Mouse (Mus musculus) heart, postnatal 14 days (tissue): ENCODE measurements at regions not wholly inside any gene's neighbourhood (a gene's known extent, or its start where the extent isn't known, plus 50 kb on each side); places are given as distances from the start of the nearest gene placed in this dataset.

Experiments used
- DNase-seq, 2 experiments: peaks; one replicate each; pipeline ENCODE4 v3.0.0; 2021 to 2022
- intact Hi-C: fragments of 180-260 bp; cut with DNase I; formaldehyde crosslinking; loops from one replicate; pipeline ENCODE4 v1.15.1; 2025

DNA sequence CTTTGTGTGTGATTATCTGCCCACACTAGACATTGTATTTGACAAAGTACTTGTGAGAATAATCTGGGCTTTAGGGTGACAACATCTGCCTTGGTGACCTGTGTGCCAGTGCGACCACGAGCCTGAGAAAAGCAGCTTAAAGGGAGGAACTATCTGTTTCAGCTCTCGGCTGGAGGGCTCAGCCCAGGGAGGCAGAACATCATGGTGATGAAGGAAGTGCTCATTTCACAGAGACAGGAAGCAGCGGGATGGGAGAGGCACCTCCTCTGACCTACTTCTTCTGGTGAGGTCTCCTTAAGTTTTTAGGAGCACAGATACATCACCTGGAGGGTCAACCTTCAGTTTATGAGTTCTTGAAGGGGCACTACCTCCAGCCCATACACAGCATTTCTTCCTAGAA lies 89.8 kb downstream of the Kif26a start:
- intact Hi-C loops = no loop called here
- DNase-seq = no peak

DNA sequence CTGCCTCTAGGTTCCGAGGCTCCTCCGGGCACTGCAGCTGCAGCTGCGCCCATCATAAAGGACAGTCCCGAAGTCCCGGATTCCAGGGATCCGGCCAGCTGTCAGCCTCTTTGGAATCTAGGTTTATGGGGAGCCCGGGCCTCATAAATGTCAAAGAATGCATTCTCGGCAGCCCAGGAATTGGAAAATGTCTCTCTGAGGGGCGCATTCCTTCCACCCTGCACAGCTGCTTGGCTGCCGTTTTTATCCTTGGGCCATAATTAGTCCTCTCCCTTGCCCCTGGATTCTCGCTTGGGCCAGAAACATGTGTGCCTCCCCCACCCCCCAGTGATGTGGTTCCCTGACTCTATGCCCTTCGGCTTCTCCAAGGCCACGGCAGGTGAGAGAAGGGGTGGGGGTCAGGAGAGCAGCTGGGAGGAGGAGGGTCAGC lies 91.1 kb downstream of the Kif26a start:
- no peak for DNase-seq
- intact Hi-C loops = no loop called here

DNA sequence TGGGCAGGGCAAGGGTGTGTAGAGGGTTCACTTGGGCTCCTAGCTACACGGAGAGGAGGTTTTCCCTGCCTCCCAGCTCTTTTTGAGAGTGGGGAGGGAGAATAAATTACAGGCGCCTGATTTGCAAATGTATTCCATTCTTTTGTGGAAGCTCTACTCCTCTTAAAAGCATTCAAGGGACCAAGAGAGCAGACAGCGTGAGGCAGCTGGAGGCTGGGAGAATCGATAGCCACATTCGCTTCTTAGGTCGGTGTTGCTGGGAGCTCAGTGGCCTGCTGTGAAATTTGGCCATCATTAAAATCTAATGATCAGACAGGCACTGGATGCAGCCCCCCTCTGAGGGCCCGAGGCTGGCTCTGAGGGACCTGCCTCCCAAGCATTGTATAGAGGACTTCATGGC lies 92.8 kb downstream of the Kif26a start:
- intact Hi-C loops = no loop called here

DNA sequence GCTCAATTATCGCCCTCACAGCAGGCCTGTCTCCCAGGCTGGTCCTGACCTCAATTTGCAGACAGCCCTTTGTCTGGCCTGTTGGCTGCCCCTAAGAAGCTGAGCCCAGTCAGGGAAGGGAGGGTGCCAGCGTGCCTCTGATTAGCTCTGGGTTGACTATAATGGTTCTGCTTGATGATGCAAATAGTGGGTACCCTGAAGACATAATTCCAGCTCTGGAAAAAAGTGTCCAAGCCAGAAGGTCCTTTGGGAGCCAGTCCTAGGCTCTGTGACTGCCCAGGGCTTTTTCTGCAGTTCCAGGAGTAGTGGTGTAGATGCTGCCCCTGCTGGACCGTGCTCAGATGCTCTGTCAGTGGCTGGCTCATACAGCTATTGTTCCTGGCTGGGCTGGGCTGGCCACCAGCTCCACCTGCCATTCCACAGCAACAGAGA lies 95.7 kb downstream of the Kif26a start:
- DNase-seq = no peak
- intact Hi-C loops = no loop called here

More for the DNA sequence above, 92.8 kb downstream of the Kif26a start:
- DNase-seq = no peak

DNA sequence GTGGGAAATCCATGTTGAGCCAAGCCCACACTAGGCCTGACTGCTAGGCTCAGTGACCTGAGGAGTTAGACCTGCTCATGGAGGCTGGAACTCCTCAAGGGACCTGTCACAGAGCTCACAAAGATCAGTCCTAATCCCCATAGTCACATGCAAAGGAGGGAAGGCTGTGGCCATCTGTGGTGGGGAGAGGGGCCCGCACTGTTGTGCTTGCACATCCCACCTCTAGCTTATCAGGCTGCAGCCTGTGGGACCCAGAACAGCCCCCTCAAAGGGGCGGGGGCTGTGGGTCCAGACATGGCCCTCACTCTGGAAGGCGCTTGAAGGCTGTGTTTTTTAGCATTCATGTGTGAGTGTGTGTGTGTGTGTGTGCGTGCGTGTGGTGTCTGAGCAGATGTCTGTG lies 97.2 kb downstream of the Kif26a start:
- intact Hi-C loops = no loop called here
- DNase-seq = no peak

DNA sequence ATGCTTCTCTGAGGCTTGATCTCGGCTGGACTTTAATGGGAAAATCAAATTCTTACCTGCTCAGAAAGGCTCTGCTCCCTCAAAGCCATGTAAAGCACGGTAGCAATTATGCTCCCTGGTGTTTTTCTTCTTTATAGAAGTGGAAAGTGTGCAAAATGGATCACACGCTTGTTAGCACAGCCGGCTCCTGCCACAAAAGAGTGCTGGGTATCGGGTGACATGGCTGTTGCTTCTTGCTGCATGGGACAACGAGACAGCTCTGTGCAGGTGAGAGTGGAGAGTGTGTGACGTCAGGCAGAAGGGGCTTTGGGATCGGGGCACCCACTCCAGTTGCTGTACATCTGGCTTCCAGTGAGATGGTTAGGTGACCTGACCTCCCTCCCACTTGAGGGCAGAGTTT lies 104.9 kb downstream of the Kif26a start:
- no peak for DNase-seq
- intact Hi-C loops = no loop called here

DNA sequence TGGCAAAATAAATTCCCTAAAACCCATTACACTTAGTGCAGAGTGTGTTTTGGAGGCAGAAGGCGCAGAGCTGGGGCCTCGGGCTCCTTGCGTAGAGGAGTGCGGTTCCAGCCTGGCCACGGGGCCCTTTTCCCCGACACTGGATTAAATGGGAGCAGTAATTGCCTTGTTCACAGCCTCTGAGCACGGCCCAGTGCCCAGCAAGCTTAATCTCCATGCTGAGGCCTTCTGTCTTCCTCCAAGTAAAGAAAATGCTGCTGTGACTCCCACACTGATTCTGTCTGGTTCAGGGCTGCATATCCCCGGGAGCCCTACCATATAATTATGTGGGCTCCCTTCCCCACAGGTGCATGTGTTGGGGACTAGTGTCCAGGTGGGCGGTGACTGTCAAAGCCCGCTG lies 107.5 kb downstream of the Kif26a start:
- no peak for DNase-seq
- intact Hi-C loops = no loop called here

DNA sequence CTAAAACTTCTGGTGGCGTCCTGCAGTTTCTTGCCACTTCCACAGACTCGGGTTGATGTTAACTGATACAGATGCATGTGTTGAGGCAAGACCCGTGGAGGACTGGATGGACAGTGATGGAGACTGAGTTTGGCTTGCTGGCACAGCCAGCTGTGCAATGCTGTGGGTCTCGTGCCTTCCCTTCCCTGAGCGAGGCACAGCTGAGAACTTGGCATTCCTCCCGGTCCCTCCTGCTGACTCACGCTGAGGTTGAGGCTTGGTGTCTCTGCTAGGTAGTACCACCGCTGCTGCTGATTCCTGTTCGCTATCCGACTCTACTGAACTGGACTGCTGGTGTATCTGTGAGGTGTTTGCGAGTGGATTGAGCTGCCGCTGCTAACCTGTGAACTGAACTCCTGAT lies 109.2 kb downstream of the Kif26a start:
- intact Hi-C loops = no loop called here
- DNase-seq = peak; percentile 20 to 28

DNA sequence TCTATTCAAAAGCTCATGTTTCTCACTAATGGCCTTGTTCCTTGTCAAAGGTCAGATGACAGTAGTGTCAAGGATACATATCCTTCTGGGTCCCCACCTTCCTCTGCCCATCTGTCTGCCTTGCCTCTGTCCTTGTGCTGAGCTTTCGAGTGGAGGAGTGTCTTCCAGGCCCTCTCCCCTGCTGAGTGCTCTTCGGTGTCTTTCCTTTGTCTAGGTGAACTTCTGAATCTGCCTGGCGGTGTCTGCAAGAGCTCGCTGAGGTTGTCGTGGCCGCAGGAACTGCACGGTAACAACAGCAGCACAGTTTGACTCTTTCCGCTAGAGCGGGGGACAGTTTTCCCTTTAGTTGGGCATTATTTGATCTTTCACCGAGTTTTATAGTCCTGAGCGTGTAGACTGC lies 111.7 kb downstream of the Kif26a start:
- no peak for DNase-seq
- intact Hi-C loops = no loop called here

DNA sequence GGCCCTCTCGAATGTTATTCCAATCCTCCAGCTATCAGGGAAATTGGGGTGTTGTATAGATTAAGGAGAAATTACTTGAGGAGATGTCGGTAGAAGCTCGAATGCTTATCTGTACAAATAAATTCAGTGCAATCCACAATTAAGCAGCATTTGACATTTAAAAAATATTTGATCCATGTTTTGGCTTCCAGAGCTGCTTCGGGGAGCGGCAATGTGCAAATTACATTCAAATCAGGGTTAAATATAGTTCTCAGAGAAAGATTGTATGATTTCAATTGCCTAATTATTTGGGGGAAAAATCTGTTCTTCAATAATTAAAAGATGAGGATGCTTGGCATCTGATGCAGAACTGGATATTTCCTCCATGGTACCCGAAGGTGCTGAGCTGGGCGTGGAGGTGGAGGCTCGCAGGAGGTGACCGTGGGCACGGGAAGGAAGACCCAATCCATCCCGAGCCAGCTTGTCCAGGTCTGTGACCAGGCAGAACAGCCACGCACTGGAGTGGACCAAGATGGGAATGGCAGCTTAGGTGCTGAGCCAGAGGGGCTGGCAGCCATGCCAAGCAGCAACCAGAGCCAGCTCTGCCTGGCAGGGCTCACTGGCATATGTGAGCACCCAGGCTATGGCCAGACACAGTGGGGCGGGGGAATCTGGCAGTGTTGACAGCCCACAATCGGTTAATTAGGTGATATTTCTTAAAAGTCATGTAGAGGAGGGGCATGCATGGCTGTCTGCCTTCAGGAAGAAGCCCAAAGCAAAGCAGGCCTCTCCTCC lies 117.5 kb downstream of the Kif26a start:
- intact Hi-C loops = no loop called here
- peak; percentile 28 to 40 for DNase-seq

DNA sequence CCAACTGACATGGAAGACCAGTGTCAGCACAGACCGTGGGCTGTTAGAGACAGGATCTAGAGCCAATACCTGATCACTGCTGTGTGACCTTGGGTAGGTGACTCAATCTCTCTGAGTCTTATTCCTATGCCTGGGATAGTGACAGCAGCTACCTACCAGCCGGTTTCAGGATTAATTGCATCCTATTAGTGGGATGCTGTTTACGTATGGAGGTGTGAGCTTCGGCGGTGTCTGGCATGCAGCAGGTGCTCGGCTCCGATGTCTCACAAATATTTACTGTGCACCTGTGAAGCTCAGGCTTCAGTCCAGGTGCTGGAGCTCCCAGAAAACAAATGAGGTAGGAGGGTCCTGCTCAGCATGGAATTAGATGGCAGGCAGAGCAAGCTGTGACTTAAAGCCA lies 118.2 kb downstream of the Kif26a start:
- intact Hi-C loops = no loop called here
- DNase-seq = no peak

DNA sequence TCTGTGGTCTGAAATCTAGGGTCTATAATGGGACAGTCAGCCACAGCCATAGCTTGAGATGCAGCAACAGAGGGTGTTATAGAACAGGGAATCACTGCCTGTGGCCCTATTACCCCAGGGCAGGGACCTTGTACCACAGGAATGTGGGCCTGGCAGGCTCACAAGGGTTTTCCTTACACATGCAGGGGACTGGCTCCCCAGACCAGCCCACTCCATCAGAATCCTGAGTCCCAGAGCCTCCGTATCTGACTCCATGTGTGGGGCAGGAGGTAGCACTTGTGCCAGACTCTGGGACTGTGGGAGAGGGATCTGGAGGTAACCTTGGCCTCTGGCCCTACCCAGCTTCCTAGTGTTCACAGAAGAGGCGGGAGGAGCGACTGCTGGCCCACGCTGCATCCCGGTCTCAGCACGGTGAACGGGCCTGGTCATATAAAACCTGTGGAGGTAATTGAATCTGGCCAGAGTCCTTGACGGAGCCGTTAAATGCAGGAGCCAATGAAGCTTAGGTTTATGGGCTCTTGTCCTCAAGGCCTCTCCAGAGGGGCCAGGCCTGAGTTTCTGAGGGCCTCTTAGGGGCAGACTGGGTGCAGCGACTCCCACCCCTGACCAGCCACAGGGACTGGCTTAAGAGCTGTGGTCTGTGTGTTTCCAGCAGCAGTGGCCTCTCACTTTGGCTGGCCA lies 119.4 kb downstream of the Kif26a start:
- intact Hi-C loops = no loop called here
- DNase-seq = no peak

DNA sequence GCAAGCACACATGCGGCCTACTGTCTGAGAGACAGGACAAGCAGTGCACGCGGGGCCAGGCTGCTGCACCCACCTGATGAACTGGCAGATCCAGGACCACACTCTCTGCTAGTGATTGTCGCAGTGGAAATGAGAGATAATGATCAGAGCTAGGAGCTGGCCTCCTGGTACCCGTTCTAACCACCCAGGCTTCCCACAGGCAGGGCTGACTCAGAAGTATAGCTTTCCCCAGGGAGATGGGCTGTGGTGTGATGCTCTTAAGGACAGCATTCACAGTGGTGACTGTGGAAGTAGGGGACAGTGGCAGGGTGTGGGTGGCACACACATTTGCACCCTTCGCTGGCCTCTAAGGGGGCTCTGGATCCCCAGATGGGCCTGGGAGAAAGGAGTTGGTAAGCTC lies 128.0 kb downstream of the Kif26a start:
- DNase-seq = no peak
- intact Hi-C loops = no loop called here

DNA sequence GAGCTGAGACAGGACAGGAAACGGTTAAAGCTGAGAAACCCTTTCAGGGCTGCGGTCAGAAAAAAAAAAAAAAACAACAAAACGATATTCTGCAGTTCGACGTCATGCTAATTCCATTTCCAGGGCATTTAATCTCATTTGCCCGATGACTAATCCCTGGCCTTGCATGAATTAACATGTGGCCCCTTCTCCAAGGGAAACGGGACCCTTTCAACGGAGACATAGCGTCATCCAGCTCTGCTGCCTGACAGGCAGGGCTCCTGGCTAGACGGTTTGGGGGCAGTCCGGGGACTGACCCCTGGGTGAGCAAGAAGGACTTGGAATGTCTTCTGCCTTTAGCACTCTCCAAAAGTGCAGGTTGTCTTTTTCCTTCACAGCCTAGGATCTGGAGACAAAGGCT lies 128.7 kb downstream of the Kif26a start:
- DNase-seq = no peak
- intact Hi-C loops = no loop called here

DNA sequence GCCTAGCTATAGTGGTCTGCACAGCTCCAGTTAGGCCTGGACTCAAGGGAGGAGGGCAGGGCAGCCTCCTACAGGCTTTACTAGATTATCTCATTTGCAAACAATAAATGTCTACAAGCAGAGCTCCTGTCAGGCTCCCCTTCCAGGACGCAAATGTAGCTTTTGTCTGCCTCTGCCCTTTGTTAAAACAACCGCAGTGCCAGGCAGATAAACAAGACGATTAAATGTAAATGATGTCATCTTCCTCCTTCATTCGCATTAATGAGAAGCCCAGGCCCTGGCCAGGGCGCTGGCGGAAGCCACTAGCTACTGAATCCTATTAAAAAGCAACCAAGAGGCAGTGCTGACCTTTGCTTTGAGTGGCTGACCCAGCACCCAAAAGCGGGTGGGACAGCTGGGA lies 130.6 kb downstream of the Kif26a start:
- peak; percentile 15 to 25 for DNase-seq
- intact Hi-C loops = no loop called here

DNA sequence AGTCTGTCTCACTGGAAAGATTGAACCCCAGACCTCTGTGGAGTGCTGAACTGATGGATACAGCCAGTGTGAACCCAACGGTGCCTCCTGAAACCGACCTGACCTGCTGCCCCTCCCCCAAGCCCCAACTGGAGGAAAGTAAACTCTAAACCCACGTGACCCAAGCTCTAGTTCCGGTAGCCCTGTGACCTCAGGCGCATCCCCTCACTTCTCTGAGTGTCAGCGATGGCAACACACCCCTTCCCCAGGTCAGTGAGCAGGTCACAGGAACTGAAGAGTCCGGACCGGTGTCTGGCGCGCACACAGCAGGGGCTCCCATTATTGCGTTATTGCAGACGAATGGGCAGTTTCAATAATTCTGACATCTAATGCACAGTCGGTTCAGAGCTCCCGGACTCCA lies 131.5 kb downstream of the Kif26a start:
- intact Hi-C loops = no loop called here
- DNase-seq = no peak

DNA sequence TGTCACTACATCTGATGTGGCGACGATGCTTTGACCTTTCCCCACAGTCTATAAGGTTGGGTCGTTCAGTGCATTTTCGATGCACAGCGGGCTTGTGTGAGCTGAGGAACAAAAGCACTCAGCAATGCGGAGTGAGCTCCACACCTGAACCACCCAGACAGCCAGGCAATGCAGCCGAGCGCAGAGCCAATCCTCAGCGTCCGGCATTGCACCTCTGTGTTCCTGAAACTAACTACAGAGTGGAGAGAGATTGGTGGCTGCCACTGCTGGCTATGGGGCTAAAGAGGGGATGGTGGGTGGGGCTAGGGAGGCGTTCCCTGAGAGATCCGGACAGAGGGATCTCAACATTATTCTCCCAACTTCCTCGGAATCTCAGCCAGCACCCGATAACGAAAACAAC lies 139.1 kb downstream of the Kif26a start:
- no peak for DNase-seq

DNA sequence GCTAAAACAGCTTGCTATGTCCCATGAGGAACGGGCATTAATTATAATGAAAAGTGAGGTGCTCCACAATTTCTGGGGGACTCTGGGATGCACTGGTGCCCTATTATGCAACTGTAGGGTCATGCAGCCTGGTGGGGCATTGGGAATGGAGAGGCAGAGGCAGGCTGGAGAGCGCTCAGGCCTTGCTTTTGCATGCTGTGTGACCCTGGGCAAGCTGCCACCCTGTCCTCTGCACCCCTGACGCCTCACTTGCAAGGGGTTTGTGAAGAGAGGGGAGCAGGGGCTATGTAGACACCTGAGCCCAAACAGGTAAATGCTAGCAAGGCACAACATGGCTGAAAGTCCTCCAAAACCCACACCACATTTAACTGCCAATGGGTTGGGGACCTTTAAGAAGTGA lies 142.8 kb downstream of the Kif26a start:
- DNase-seq = no peak
- intact Hi-C loops = no loop called here

More for the DNA sequence above, 139.1 kb downstream of the Kif26a start:
- intact Hi-C loops = no loop called here

DNA sequence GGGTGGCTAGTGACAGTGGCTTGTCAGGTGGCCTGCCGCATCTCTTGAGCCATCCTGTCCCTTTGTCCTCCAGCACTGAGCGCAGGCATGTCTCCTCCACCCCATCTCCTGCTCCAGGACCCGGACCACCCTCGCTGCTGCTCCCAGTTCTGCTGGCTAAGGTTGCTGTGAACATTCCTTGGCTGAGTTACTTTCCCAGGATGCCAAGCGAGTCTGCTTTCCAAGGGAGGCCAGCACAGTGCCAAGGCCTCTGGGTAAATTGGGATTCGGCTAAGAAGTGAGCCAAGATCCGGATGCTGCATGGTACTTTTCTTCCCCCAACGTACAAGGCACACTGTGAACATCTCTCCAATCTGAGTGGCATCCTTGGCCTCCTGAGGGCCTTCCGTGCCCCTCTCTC lies 144.3 kb downstream of the Kif26a start:
- DNase-seq = peak; percentile 19 to 43
- intact Hi-C loops = no loop called here

DNA sequence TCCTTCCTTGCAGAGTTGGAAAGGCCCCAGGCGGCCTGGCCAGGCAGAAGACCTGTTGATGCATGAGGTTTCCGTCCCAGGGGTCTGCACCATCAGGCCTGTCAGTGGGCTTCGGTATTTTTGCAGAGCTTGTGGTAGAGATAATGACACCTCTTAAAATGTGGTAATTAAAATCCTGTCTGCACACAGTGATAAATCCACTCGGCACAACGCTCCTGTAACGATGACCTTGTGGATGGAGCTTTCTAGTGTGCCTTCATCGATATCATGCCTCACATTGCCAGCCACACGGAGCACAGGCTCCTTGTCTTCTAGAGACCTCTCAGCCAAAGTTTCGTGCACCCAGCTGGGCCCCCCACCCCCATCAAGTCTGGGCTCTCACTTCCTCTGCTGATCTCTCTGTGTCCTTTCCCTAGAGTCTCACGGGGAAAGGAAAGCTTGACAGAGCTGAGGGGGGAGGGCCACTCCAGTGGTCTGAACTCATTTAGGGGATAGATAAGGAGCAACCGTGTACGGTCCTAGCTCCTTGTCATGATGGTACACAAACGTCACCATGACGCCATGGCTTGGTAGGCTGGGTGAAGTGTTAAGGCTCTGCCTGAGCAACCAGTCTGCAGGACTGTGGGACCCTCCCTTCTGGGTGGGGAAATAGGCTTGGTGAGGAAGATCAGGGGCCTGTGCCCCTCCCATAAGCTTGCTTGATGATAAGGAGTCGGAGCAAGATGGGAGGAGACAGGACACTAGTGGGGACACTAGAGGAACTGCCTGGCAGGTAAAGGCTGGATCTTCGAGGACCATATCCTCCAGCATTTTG lies 145.9 kb downstream of the Kif26a start:
- intact Hi-C loops = no loop called here
- DNase-seq = no peak

DNA sequence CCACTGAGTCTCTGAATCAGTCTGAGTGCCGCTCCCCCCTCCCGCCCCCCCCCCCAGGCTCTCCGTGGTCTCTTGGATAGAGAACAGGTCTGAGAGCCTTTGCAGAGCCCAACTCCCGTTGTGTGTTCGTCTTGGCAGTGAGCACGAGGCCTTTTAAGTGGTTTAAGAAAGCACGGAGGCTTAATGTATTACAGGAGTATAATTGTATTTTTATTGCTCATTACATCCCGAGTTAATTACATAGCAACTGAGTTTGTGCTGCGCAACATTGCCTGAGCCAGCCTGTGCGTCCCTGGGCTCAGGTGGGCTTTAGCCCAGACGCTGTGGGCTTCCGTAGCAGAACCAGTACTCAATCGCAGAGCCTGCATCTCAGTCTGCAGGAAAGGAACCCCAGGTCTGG lies 147.1 kb downstream of the Kif26a start:
- DNase-seq = no peak
- intact Hi-C loops = no loop called here
